Mouse (Mus musculus) inflammation-experienced regulatory T-cells, adult 16 weeks (primary cell): Measurements from ENCODE around the gene Gabpa. TPM values are rescaled to one million over a fixed set of nuclear protein-coding genes. Genes with fewer than 3 reads are reported as not detected.

ENCODE experiments used
- polyA plus RNA-seq: library from polyadenylated mRNA; unstranded; fragments of 100-300 nt; shearing (Covaris generic); gene quantifications from one replicate; pipeline ENCODE4 v1.2.1, GENCODE M21; 2017

Gene Gabpa
- polyA plus RNA-seq = 54.9 TPM

GRCm38 (mm10) chr16:84834745-84835440, at the start of gene Gabpa:
Gabpa (plus strand) TSS chr16:84834925.

GRCm38 (mm10) chr16:84835441-84835822, 707 bp downstream of the Gabpa start, which contains the start of gene Atp5j:
Atp5j (minus strand) TSS chr16:84835625.

Other genes starting within 250 kb of the Gabpa start
- 46.2 TPM for gene Mrpl39, start 99.2 kb upstream of the Gabpa start, polyA plus RNA-seq
- gene Jam2, start 60.8 kb upstream of the Gabpa start, polyA plus RNA-seq = 0.24 TPM
- 506 TPM for gene Atp5j, start 700 bp downstream of the Gabpa start, polyA plus RNA-seq